10 mouse cellular contexts compared by ENCODE assay signal in genomic region chr3:121430289-121430936, GRCm38 (mm10). TPM values are rescaled to one million over a fixed set of nuclear protein-coding genes. Genes with fewer than 3 reads are reported as not detected.
DNase-seq lines count a peak whose midpoint lies in the region; ATAC-seq lines count a peak whose summit lies in the region.
"Had no signal": no experiment of that assay in that cellular context is flagged by ENCODE, and none has a peak within 500 bp of the region (broad histone marks: within the 10 kb centered on the region; RNA-seq: fewer than 3 reads in every experiment).

No protein-coding gene starts in this region.

- ATAC-seq in intestine, embryonic 16.5 days = no peak
- ATAC-seq in intestine, embryonic 15.5 days = no peak

- peak overlapping the region; percentile 3; the same call in 1 of the 2 replicates for H3K4me2 ChIP-seq in intestine, embryonic 16.5 days (ENCODE audit: low read depth, low read length)
- H3K4me2 ChIP-seq in intestine, embryonic 15.5 days (replicated peaks) = no peak overlapping the region

- no peak overlapping the region for H3K27ac ChIP-seq in intestine, embryonic 16.5 days (ENCODE audit: low read length)
- no peak overlapping the region; the same call in 1 of the 2 replicates for H3K27ac ChIP-seq in intestine, embryonic 15.5 days
- peak overlapping the region; percentile 30; the same call in 1 of the 2 replicates for H3K27ac ChIP-seq in forebrain, embryonic 10.5 days
- peak overlapping the region; percentile 73 for H3K27ac ChIP-seq in midbrain, embryonic 10.5 days (replicated peaks)

- DNase-seq in R1 (ENCODE audit: low read depth, low spot score) = peak; percentile 93
- no peak for DNase-seq in forebrain, embryonic 10.5 days (ENCODE audit: extremely low spot score, low spot score)
- peak; percentile 25 for DNase-seq in midbrain, embryonic 10.5 days (ENCODE audit: low spot score)
- no peak for DNase-seq in adrenal gland, postnatal 36 days
- no peak for DNase-seq in left cerebral cortex, postnatal 4 days
- DNase-seq in adrenal gland, adult 18-20 months (ENCODE audit: low spot score in 2 of 2) = no peak
- DNase-seq: kidney, postnatal 10 days had no signal

- H3K9ac ChIP-seq in intestine, embryonic 16.5 days (ENCODE audit: low read depth, low read length) = no peak overlapping the region
- no peak overlapping the region for H3K9ac ChIP-seq in intestine, embryonic 15.5 days

- no peaks in the 10 kb centered on the region for H3K36me3 ChIP-seq in intestine, embryonic 16.5 days (ENCODE audit: control insufficient read depth, insufficient read depth, low read length)
- no peaks in the 10 kb centered on the region for H3K36me3 ChIP-seq in intestine, embryonic 15.5 days
- peaks cover 51% of the 10 kb centered on the region for H3K36me3 ChIP-seq in forebrain, embryonic 10.5 days (replicated peaks)
- H3K36me3 ChIP-seq in midbrain, embryonic 10.5 days = peaks cover 43% of the 10 kb centered on the region

- H3K27me3 ChIP-seq in intestine, embryonic 16.5 days (replicated peaks; ENCODE audit: control insufficient read depth, insufficient read depth, low read length) = no peaks in the 10 kb centered on the region
- no peaks in the 10 kb centered on the region for H3K27me3 ChIP-seq in intestine, embryonic 15.5 days (replicated peaks)
- 0 out of 2 replicates have a peak, but pooled peaks cover under 1% of the 10 kb centered on the region for H3K27me3 ChIP-seq in forebrain, embryonic 10.5 days (ENCODE audit: poor library complexity, severe bottlenecking)
- no peaks in the 10 kb centered on the region for H3K27me3 ChIP-seq in midbrain, embryonic 10.5 days (ENCODE audit: low read depth, poor library complexity, severe bottlenecking)

- intact Hi-C loops in left cerebral cortex, postnatal 4 days (cut with DNase I) = no loop called here

- WGBS in intestine, embryonic 16.5 days = 47% methylated on average over 7 of the region's 7 CpGs
- WGBS in intestine, embryonic 15.5 days = 48% methylated on average over 7 of the region's 7 CpGs
- 36% methylated on average over 7 of the region's 7 CpGs for WGBS in forebrain, embryonic 10.5 days
- 25% methylated on average over 7 of the region's 7 CpGs for WGBS in midbrain, embryonic 10.5 days

- H3K4me3 ChIP-seq in intestine, embryonic 16.5 days (ENCODE audit: low read length) = no peak overlapping the region
- no peak overlapping the region for H3K4me3 ChIP-seq in intestine, embryonic 15.5 days (replicated peaks)
- H3K4me3 ChIP-seq in forebrain, embryonic 10.5 days = peak overlapping the region; percentile 92; the same call in 1 of the 2 replicates
- H3K4me3 ChIP-seq in midbrain, embryonic 10.5 days = peak overlapping the region; percentile 92
- H3K4me3 ChIP-seq: erythroblast, embryonic 14.5 days had no signal

- peaks cover 47% of the 10 kb centered on the region for H3K4me1 ChIP-seq in intestine, embryonic 16.5 days (ENCODE audit: control insufficient read depth, insufficient read depth, low read length)
- H3K4me1 ChIP-seq in intestine, embryonic 15.5 days (replicated peaks) = peaks cover 39% of the 10 kb centered on the region
- H3K4me1 ChIP-seq in forebrain, embryonic 10.5 days = peaks cover 78% of the 10 kb centered on the region
- peaks cover 82% of the 10 kb centered on the region for H3K4me1 ChIP-seq in midbrain, embryonic 10.5 days

- no peaks in the 10 kb centered on the region for H3K9me3 ChIP-seq in intestine, embryonic 16.5 days (ENCODE audit: control insufficient read depth, low read length)
- no peaks in the 10 kb centered on the region for H3K9me3 ChIP-seq in intestine, embryonic 15.5 days
- no peaks in the 10 kb centered on the region for H3K9me3 ChIP-seq in forebrain, embryonic 10.5 days
- no peaks in the 10 kb centered on the region for H3K9me3 ChIP-seq in midbrain, embryonic 10.5 days (replicated peaks)

RNA-seq across cellular contexts. Expression of gene Cnn3, which starts 4.1 kb away (rescaled TPM):
- polyA plus RNA-seq in intestine, embryonic 16.5 days (2015; fragmentation: Nextera tagmentation; extraction: Ambion mirVana) = 334 and 375 TPM in 2 replicates
- polyA plus RNA-seq in intestine, embryonic 15.5 days (2015; fragmentation: Nextera tagmentation; extraction: Ambion mirVana) = 414 and 470 TPM in 2 replicates
- 843 and 904 TPM in 2 replicates for polyA plus RNA-seq in forebrain, embryonic 10.5 days (2016; fragmentation: Nextera tagmentation; extraction: Ambion mirVana)
- polyA plus RNA-seq in midbrain, embryonic 10.5 days (2016; fragmentation: Nextera tagmentation; extraction: Ambion mirVana) = 947 and 1,037 TPM in 2 replicates
- 100 to 1,000 TPM; 284 to 529 TPM for total RNA-seq in adrenal gland, postnatal 36 days (2021)
- 100 to 1,000 TPM; 101 to 110 TPM for total RNA-seq in left cerebral cortex, postnatal 4 days (2021)
- 100 to 1,000 TPM; 349 to 353 TPM for total RNA-seq in adrenal gland, adult 18-20 months (2021)

Comparison
In these comparisons a context has a peak if more than half of its experiments do, and no peak if none do; other contexts are left out.
1. H3K27ac ChIP-seq: peak in forebrain, embryonic 10.5 days (single experiment) and midbrain, embryonic 10.5 days (single experiment); none in intestine, embryonic 16.5 days (single experiment) and intestine, embryonic 15.5 days (single experiment).
2. H3K4me3 ChIP-seq: peak in forebrain, embryonic 10.5 days (single experiment) and midbrain, embryonic 10.5 days (single experiment); none in intestine, embryonic 16.5 days (single experiment) and intestine, embryonic 15.5 days (single experiment).
3. DNase-seq: peak in R1 (single experiment) and midbrain, embryonic 10.5 days (single experiment); none in forebrain, embryonic 10.5 days (single experiment), adrenal gland, postnatal 36 days (0 of 2), left cerebral cortex, postnatal 4 days (single experiment) and adrenal gland, adult 18-20 months (0 of 2).